Mouse (Mus musculus): ENCODE data around the gene Dhtkd1.

- TF ChIP-seq GATA1 (IDR thresholded peaks at IDR 0.05; ENCODE audit: low read length) (no peak), TAL1 (IDR thresholded peaks at IDR 0.05; ENCODE audit: low read length) (no peak)
Measured at GRCm38 (mm10) chr2:5927481-5927880, 15.1 kb downstream of the Dhtkd1 start.

Data from erythroblast, embryonic 14.5 days (primary cell).